Mouse (Mus musculus): ENCODE measurements around the gene Il17d.

The Il17d gene

DNA sequence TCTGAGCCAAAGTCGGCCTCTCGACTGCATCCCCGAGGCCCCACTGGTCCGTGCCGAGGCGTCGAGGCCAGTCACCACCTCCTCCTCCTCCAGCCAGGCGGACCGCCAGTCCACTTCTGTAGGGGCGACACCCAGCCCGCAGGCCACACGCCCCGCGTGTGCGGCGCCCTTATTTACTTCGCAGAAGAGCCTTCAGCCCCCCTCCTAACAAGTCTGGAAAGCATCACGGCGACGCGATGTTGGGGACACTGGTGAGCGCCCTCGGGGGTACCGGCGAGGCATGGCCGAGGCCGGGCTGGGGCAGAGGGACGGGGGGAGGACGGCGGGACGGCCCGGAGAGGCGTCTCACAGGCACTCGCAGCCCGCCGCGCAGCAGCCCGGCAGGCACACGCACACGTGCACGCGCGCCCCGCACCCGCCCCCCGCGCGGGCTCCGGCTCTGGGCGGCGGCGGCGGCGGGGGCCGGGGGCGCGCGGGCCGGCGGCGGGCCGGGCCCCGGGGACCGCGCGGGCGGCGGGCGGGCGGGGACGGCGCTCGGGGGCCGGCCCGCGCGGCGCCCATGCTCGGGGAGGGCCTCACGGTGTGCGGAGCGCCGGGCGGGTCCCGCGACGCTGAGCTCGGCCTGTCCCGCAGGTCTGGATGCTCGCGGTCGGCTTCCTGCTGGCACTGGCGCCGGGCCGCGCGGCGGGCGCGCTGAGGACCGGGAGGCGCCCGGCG is at the start of gene Il17d:
Il17d (plus strand) TSS at position 107 of the 717 bp plus-strand sequence.
- peak; percentile 49 for DNase-seq

GRCm38 (mm10) chr14:57475057-57475456 is 49.5 kb upstream of the Il17d start:
- peak; percentile 36 for DNase-seq

DNA sequence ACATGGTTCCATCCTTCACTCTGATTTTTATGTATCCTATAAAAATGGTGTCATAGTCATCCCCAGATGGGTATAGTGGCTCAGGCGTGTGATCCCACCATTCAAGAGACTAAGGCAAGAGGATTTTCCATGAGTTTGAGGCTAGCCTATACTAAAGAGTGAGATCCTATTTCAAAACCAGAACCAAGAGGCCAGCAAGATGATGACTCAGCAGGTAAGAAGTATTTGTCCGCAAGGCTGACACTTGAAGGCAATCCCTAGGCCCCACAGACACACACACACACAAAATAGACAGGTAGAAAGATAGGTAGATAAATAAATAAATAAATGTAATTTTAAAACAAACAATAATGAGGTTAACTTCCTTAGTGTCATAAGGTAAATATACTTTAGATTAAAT is 42.3 kb upstream of the Il17d start:
- no peak for DNase-seq

GRCm38 (mm10) chr14:57484183-57484582 is 40.4 kb upstream of the Il17d start:
- DNase-seq = no peak

DNA sequence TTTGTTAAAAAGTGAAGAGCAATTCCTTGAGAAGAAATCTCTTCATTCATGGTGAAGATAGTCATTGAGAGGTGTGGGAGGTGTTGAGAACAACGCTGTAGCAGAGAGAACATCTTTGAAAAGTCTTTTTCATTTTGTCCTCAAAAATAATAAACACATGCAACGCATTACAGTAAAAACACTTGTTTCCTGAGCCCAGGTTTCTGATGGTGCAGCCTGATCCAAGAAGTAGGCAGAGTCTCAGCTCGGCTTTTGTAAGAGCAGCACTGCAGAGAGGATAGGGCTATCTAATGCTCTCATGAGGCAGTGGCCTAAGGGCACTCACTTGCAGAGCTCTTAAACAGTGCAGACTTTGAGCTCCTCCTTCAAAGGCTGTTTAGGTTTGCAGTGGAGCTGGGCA is 34.9 kb upstream of the Il17d start:
- DNase-seq = no peak

GRCm38 (mm10) chr14:57493840-57494239 is 30.7 kb upstream of the Il17d start:
- DNase-seq = no peak

DNA sequence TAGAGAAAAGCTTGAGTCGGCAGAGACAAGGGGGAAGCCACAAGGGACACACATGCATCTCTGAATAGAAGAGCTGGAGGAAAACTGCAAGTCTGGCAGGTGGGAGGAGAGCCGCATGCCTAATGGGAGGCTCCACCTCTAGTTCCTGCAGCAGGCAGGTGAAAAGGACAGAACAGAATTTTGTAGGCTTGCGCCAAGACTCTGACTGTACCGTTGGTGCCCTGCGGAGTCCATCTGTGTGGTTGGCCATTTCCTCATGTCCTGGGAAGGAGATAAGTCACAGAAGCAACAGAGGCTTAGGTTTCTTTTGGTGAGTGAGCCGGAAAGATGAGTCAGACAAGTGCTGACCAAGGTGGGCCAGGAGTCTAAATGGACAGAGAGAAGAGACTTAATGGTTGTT is 20.8 kb upstream of the Il17d start:
- DNase-seq = no peak

DNA sequence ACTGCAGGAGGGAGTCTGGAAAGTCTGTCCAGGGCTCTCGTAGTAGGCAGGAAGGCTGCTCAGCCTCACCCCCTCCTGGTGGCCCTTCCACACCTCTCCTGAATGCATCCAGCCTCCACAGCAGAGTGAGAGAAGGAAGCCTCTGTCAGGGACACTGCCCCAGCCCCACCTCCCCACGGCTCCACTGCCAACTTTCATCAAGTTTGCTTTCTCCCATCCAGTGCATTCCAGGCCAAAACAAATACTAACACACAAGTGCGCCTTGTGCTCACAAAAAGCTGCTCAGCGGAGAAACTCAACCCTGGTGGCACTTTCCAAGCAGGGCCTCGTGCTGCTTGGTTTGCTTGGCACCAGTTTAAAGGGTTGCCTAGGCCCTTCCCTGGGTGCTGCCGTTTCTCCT is 15.0 kb upstream of the Il17d start:
- DNase-seq = no peak

DNA sequence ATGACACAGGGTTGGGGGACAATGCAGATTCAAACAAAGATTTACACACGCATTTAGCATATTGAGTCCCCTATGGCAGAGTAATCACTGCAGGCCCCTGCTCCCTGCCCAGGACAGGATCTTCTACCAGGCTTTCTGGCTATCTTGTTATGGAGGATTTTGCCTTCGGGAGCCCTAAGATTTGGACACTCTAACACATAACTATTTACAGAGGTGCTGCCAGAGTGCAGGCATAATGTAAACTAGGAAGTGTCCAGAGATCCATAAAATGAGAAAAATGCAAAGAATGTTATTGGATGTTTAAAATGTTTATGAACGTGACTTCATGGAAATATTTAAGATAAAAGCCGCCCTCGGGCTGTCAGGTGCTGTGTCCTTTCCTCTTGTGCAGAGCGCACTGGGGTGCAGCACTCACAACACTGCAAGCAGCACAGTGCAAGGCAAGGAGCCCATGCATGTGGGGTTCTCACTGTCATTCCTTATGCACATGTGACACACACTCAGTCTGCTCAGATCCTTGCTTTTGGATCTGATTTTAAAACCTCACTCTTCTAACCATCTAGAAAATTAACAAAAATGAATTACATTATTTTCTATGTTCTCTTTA is 9.3 kb upstream of the Il17d start:
- DNase-seq = no peak

- DNase-seq = peak; percentile 34
Measured at GRCm38 (mm10) chr14:57517001-57517400, 7.6 kb upstream of the Il17d start.

DNA sequence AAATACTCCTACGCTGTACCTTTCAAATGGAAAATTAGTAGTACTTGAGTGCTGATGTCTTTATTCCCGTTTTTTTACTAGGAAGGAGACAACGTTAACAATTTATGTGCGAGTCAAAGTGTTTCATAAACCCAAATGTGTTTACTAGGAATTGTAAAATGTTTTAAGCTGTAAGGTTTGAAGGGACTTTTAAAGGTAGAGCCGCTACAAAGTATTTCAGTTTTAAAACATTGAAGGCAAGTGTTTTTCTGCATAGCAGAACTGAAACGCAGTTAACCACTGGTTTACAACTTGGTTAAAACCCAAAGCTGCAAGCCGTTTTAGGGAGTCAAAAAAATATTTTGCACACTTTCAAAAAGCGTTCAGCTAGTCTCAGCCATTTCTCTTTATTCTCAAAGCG is 815 bp upstream of the Il17d start:
- DNase-seq = no peak

DNA sequence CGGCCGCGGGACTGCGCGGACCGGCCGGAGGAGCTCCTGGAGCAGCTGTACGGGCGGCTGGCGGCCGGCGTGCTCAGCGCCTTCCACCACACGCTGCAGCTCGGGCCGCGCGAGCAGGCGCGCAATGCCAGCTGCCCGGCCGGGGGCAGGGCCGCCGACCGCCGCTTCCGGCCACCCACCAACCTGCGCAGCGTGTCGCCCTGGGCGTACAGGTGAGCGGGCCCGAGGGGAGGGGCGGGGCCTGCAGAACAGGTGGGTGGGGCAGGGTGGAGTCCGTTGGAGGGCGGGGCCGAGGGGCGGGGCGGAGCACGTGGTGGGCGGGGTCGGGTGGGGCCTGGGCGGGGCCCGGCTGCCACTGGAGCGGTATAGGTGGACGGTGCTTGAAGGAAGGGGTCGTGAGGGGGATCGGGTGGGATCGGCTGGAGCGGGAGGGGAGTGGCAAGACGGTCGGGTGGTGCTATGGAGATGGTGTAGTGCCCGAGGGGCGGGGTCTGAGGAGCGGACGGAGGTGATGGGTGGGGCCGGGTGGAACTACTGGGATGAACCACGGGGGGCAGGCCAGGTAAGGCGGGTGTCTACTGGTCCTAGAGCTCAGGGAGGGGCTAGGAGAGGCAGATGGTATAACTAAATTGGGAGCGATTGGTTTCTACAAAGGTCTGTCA is 942 bp downstream of the Il17d start:
- DNase-seq = peak; percentile 81

- no peak for DNase-seq
Measured at GRCm38 (mm10) chr14:57526050-57526623, 1.6 kb downstream of the Il17d start.

DNA sequence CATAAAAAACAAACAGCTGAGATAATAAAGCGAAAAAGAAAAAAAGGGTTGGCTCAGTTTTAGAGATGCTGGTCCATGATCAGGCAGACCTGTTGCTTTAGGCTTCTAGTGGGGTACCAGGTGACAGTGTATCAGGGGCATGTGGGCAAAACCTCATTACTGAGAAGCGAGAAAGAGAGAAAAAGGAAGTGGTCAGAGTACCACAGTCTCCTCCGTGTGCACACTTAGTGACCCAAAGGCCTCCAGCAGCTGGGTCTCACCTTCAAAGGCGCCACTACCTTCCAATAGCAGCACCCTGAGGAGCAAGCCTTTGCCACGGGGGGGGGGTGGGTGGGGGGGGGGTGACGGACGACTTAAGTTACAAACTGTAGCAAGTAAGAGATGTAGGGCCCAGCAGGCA is 2.5 kb downstream of the Il17d start:
- DNase-seq = no peak

GRCm38 (mm10) chr14:57527598-57527997 is 3.0 kb downstream of the Il17d start:
- no peak for DNase-seq

GRCm38 (mm10) chr14:57529086-57529785 is 4.7 kb downstream of the Il17d start:
- DNase-seq = peak; percentile 75

DNA sequence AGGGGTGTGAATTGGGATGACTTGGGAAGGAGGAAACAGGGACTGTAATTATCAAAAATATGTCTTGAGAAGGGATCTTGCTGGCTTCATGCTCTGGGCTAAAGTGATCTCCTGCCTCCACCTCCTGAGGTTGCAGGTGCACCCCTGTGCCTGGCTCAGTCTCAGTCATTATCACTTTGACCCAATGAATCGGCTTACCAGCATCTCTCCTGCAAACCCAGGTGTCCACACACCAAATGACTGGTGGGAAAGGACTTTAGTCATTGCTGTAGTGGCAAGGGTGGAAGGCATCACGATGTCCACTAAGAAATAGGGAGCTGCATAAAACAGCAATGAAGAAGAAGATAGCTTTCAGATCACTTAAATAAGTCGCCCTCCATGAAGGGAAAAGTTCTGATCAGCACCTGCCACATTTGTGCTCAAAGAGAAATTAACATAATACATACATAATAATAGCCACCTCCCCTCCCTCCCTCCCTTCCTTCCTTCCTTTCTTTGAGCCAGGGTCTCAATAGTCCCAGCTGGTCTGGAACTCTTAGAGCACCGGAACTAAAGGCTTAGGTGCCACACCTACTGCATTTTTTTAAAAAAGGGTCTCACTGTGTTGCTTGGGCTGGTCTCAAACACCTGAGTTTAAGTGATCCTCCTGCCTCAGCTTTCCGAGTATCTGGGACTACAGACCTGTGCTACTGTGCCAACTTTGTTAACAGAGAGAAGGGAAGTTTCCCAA is 5.4 kb downstream of the Il17d start:
- no peak for DNase-seq

GRCm38 (mm10) chr14:57532577-57532976 is 8.0 kb downstream of the Il17d start:
- DNase-seq = no peak

DNA sequence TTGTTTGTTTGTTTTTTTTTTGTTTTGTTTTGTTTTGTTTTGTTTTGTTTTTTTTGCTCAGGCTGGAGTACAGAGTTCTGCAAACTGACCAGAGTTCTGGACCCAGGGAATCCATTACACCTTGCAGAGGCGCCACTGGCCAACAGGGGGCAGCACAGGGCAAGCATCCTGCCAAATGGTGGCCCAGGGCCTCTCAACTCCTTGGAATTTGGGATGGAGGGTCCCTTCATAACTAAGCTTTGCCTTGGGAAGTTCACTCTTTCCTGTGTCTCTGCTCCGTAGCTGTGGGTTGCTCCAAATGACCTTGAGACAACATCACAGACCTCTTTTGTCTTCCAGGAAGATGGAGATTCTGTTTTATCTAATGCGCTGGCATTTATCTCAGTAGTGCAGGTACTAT is 8.6 kb downstream of the Il17d start:
- DNase-seq = no peak

DNA sequence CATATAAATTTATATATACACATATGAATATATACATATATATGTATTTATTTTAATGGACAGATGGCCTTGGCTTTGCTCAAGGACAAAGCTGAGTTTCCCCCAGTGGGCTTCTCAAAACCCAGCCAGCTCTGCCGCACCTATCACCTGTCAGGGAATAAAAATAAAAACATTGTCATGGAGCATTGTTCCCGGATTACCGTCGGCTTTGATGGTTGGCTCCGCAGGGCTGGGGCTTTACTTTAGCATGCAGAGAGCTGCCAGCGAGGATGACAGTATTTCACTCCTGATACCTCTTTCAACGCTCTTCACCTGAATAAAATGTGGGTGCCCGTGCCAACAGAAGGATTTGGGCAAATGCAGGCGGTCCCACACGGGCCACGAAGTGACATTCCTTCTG is 9.3 kb downstream of the Il17d start:
- no peak for DNase-seq

DNA sequence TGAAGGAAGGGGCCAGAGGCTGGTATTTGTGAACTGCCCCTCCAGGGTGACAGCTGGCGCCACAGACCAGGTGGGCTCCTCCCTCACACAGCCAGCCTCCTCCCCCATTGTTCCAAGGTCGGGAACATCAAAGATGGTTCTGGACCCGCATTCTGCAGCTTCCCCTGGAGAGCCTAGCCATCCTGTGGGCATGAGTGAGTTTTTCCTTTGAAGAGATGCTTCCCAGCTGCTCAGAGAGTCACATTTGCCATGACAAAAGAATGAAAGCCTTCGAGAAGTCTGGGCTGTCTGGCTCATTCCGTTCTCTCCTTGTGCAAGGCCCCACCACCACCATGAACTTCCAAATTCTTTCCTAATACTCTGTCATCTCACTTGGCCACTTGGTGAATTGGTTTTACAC is 9.8 kb downstream of the Il17d start:
- DNase-seq = no peak

- DNase-seq = no peak
Measured at GRCm38 (mm10) chr14:57534961-57535360, 10.4 kb downstream of the Il17d start.

DNA sequence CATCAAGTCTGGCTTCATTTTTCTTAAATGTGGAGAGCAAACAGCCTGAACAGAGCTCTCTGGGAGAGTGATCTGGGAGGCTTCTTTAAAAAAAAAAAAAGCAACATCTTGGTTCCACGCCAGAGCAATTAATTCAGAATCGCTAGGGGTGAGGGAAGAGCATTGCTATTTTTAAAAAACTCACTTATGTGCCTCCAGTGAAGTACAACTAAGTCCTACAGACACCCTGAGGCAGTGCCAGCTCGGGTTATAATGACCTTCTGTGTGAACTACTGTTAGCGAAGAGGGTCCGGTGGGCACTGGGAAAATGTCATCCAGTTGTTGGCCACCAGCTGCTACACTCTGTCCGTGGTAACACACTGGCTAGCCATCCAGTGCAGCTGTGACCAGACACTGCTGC is 11.1 kb downstream of the Il17d start:
- no peak for DNase-seq
